Mouse (Mus musculus): ENCODE measurements at regions not wholly inside any gene's neighbourhood (a gene's known extent, or its start where the extent isn't known, plus 50 kb on each side); places are given as distances from the start of the nearest gene placed in this dataset.
A peak's percentile ranks its signal among the peaks of the same experiment; 100 is the strongest.

GRCm38 (mm10) chr16:50709727-50710126 lies 118.8 kb upstream of the Ccdc54 start:
- in situ Hi-C loops (cut with MboI; ENCODE audit: low pct_unique_long_range_greater_than_20kb): no loop called here
- ChIA-PET POLR2A (interaction anchor here (0.5 kb wide), 1 partner anchor 680 kb away, joined by 3 read pairs; no protein-coding TSS in a partner anchor), CTCF (no interaction called here)
- peaks cover 9% of the 10 kb centered on the region for H3K27me3 ChIP-seq
- no peak for ATAC-seq
- TF ChIP-seq CTCF (IDR thresholded peaks at IDR 0.05): no peak
- no peak for DNase-seq (ENCODE audit: low read depth, low spot score)

DNA sequence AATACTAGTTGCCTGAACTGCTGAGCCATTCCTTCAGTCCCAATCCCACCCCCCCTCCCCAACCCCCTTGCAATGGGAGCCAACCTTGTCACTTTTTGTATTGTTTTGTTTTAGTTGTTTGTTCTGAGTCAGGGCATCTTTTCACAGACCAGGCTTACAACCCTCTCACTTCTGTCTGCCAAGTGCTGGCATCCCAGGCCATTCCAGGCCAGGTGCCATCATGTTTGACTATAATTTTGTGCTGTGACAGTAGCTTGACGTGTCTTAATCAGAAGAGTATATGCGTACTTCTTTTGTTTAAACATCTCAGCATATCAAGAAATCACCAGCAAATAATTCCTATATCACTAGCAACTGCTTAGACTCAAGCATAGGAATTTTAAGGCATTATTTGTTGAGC lies 117.0 kb upstream of the Ccdc54 start:
- no peak for ATAC-seq
- H3K27me3 ChIP-seq: peaks cover 9% of the 10 kb centered on the region
- DNase-seq (ENCODE audit: low read depth, low spot score): no peak
- ChIA-PET CTCF (no interaction called here), POLR2A (no interaction called here)
- in situ Hi-C loops (cut with MboI; ENCODE audit: low pct_unique_long_range_greater_than_20kb): no loop called here
- TF ChIP-seq CTCF (IDR thresholded peaks at IDR 0.05): no peak

GRCm38 (mm10) chr16:50705921-50706320 lies 115.0 kb upstream of the Ccdc54 start:
- in situ Hi-C loops (cut with MboI; ENCODE audit: low pct_unique_long_range_greater_than_20kb): no loop called here
- POLR2A ChIA-PET: no interaction called here
- no peak for TF ChIP-seq CTCF (IDR thresholded peaks at IDR 0.05)
- DNase-seq (ENCODE audit: low read depth, low spot score) (no peak), ATAC-seq (no peak)
- H3K27me3 ChIP-seq: peaks cover 5% of the 10 kb centered on the region
- CTCF ChIA-PET: no interaction called here

DNA sequence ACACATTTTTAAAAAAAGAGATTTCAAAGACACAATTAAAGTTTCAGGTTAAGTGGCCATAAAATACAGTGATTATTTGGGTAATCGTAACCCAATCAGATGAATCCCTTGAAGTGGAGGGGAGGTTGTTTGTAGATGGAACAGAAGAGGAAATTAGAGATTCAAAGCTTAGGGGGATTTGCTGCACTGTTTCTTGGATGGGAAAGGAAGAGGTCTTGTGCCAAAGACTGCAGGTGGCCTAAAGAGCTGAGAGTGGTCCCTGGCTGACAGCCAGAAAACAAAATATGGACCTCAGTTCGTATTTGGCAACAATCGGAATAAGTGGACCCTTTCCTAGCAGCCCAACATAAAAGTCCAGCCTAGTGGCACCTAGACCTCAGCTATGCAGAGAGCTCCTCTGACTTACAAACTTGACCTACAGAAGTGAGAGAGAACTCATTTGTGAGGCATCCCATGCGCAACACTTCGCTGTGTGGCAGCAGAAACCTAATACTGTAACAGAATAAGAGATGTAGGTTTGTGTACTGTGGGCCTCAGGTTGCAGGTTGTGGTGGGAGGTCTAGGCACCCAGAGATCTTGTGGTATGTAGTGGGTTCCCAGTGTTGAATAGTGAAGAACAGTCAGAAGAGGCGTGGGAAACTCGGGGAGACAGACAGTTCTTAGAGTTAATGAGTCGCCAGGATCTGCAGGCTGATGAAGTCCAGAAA lies 110.0 kb upstream of the Ccdc54 start:
- ATAC-seq: no peak
- in situ Hi-C loops (cut with MboI; ENCODE audit: low pct_unique_long_range_greater_than_20kb): no loop called here
- H3K27me3 ChIP-seq: peaks cover 6% of the 10 kb centered on the region
- ChIA-PET CTCF (no interaction called here), POLR2A (no interaction called here)
- no peak for DNase-seq (ENCODE audit: low read depth, low spot score)
- TF ChIP-seq CTCF (IDR thresholded peaks at IDR 0.05): no peak

GRCm38 (mm10) chr16:50700123-50700522 lies 109.2 kb upstream of the Ccdc54 start:
- in situ Hi-C loops (cut with MboI; ENCODE audit: low pct_unique_long_range_greater_than_20kb): no loop called here
- H3K27me3 ChIP-seq: peaks cover 2% of the 10 kb centered on the region
- ATAC-seq (no peak), DNase-seq (ENCODE audit: low read depth, low spot score) (no peak)
- POLR2A ChIA-PET: interaction anchor here (0.6 kb wide), 1 partner anchor 490 kb away, joined by 3 read pairs; no protein-coding TSS in a partner anchor
- CTCF ChIA-PET: no interaction called here
- no peak for TF ChIP-seq CTCF (IDR thresholded peaks at IDR 0.05)

- in situ Hi-C loops (cut with MboI; ENCODE audit: low pct_unique_long_range_greater_than_20kb): no loop called here
- POLR2A ChIA-PET: no interaction called here
Observed at GRCm38 (mm10) chr16:50697722-50698121, 106.8 kb upstream of the Ccdc54 start.

GRCm38 (mm10) chr16:50696052-50696451 lies 105.1 kb upstream of the Ccdc54 start:
- peaks cover 2% of the 10 kb centered on the region for H3K27me3 ChIP-seq
- no peak for DNase-seq (ENCODE audit: low read depth, low spot score)
- ChIA-PET CTCF (interaction anchor here (0.7 kb wide), 1 partner anchor 40 kb away, joined by 4 read pairs; no protein-coding TSS in a partner anchor), POLR2A (no interaction called here)
- in situ Hi-C loops (cut with MboI; ENCODE audit: low pct_unique_long_range_greater_than_20kb): no loop called here
- no peak for TF ChIP-seq CTCF (IDR thresholded peaks at IDR 0.05)
- no peak for ATAC-seq

More at GRCm38 (mm10) chr16:50697722-50698121, 106.8 kb upstream of the Ccdc54 start:
- CTCF ChIA-PET: no interaction called here
- peaks cover 2% of the 10 kb centered on the region for H3K27me3 ChIP-seq
- ATAC-seq (no peak), DNase-seq (ENCODE audit: low read depth, low spot score) (no peak)
- no peak for TF ChIP-seq CTCF (IDR thresholded peaks at IDR 0.05)

GRCm38 (mm10) chr16:50694045-50694444 lies 103.1 kb upstream of the Ccdc54 start:
- DNase-seq (ENCODE audit: low read depth, low spot score): no peak
- TF ChIP-seq CTCF (IDR thresholded peaks at IDR 0.05): no peak
- ATAC-seq: no peak
- CTCF ChIA-PET: no interaction called here
- peaks cover 2% of the 10 kb centered on the region for H3K27me3 ChIP-seq
- POLR2A ChIA-PET: no interaction called here
- in situ Hi-C loops (cut with MboI; ENCODE audit: low pct_unique_long_range_greater_than_20kb): no loop called here

DNA sequence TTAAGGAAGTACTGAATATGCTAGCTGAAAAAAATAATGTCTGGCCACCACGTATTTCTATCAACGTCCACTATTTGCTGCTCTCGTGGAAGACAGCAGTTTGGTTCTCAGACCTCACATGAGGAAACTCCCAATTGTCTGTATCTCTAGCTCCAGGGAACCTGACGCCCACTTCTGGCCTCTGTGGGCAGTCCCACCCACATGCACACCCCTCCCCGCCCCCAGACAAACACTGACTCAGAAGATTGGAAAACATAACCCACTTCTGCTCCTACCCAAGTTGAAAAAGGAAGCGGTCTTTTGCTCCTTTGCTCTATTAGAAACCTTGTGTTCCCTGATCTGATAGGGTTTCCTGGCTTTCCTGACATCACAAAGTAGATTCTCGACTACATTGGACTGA lies 99.9 kb upstream of the Ccdc54 start:
- H3K27me3 ChIP-seq: no peaks in the 10 kb centered on the region
- in situ Hi-C loops (cut with MboI; ENCODE audit: low pct_unique_long_range_greater_than_20kb): no loop called here
- ATAC-seq (no peak), DNase-seq (ENCODE audit: low read depth, low spot score) (no peak)
- ChIA-PET CTCF (interaction anchor here (1.3 kb wide), 1 partner anchor 15 kb away, joined by 3 read pairs; no protein-coding TSS in a partner anchor), POLR2A (no interaction called here)
- TF ChIP-seq CTCF (IDR thresholded peaks at IDR 0.05): no peak

GRCm38 (mm10) chr16:50689525-50689924 lies 98.6 kb upstream of the Ccdc54 start:
- in situ Hi-C loops (cut with MboI; ENCODE audit: low pct_unique_long_range_greater_than_20kb): no loop called here
- no peak for TF ChIP-seq CTCF (IDR thresholded peaks at IDR 0.05)
- no peaks in the 10 kb centered on the region for H3K27me3 ChIP-seq
- ChIA-PET POLR2A (no interaction called here), CTCF (interaction anchor here (1.3 kb wide), 2 partner anchors 14 to 326 kb away, joined by 3 read pairs; no protein-coding TSS in a partner anchor)
- ATAC-seq (no peak), DNase-seq (ENCODE audit: low read depth, low spot score) (no peak)

DNA sequence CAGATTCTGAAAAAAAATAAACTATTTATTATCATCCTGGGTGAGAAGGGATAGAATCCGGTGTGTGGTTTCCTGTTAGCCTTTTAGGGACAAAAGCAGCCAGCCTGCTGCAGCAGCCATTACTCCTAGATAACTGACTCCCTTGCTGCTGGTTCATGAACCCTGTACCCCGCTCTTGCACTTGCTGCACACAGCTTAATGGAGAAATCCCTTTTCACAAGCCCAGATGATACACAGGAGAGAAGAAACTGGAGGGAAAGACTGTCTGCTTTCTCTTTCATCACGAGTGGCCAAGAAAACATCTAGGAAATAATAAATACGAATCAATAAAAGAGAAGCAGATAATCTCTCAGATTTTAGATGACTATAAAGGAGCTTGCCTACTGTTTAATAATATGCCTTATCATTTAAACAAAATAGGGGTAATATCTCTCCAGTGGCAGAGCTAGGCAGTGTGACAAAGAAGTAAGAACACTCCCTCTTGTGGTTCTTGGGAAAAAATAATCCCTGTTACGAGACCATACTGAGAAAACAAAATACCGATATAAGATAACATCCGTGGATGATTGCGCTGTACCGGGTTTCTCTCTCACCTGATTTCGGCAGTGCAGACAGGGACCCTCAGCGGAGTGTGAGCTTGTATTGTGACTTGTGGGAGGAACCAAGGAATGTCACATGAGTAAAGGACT lies 98.0 kb upstream of the Ccdc54 start:
- ATAC-seq (no peak), DNase-seq (ENCODE audit: low read depth, low spot score) (no peak)
- CTCF ChIA-PET: interaction anchor here (0.9 to 1.3 kb wide), 2 partner anchors 48 to 325 kb away, joined by 3 to 4 read pairs; no protein-coding TSS in a partner anchor
- POLR2A ChIA-PET: interaction anchor here (0.6 kb wide), 1 partner anchor 142 kb away, joined by 7 read pairs; no protein-coding TSS in a partner anchor
- H3K27me3 ChIP-seq: no peaks in the 10 kb centered on the region
- in situ Hi-C loops (cut with MboI; ENCODE audit: low pct_unique_long_range_greater_than_20kb): no loop called here
- TF ChIP-seq CTCF (IDR thresholded peaks at IDR 0.05): peak; percentile 36
